Mouse (Mus musculus): ENCODE data around the gene Sema6b.

Sema6b gene

DNA sequence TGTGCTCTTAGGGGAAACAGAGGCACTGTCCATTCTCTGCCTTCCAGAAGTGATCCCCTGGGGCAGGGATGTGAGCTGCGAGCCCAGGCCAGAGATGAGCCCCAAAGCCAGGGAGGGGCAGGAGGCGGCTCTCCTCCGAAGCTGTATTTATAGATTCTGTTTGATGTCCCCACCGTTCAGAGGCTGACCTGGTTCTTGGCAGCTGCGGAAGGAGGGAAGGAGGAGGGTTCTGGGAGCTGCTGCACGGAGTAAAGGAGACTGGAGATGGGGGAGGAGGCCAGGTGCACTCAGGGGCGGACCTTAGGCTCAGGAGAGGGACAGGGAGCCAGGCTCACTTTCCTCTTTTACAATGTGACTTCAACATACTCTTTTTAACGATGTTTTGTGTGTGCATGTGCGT lies 6.0 kb upstream of the Sema6b start:
- no peak for DNase-seq (ENCODE audit: low spot score)

DNA sequence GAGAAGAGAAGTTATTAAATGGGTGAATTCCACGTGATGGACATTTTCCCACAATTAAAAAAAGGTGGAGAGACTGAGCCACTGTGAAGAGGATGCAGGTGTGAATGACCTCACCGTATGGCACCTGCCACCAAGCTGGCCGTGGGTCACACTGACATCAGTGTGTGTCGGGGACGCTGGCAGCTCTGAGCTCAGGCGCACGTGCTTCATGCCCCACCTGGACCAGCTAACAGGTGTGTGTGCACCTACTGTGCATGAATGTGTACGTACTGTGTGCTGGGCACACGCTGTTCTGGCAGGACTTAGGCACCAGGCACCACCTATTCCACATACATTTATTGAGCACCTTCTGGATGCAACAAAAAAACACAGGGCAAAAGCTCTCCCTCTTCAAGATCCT lies 4.4 kb upstream of the Sema6b start:
- DNase-seq (ENCODE audit: low spot score) = no peak

DNA sequence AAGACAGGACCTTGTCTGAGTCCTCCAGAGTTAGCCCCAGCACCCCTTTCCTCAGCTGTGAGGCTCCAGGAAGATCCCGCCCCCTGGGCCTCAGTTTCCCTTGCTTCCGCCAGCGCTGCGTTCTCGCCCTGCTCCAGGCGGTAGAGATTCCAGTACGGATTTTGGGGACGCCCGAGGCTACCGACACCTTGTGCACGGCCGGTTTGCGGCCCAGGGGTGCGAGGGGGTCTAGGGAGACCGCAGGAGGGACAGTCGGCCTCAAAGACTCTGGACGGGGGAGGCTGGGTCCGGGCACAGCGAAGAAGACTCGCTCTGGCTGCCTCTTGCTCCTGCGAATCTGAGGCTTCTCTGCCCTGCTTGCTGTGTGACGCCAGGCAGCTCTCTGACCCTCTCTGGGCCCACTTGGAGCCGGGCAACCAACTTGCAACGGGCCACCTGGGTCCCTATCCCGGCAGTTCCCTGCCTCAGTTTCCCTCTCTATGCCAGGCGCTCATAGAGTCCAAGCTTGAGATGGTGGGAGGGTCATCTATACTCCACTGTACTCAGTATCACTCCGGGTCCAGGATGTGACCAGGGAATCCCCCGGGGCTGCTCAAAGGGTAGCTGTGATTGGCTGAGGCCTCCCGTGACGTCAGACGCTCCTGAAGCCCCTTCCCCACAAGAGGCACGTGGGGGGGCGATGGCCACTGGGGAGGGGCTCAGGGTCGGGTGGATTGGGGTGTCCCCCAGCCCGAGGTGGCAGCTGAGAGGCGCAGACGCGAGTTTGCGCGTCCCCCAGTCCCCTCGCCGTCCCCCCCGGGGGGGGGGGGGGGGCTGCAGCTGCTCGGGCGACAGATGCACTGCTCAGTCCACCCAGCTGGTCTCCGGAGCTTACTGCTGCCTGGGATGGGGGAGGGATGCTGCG lies 1.8 kb upstream of the Sema6b start:
- no peak for DNase-seq (ENCODE audit: low spot score)

- DNase-seq (ENCODE audit: low spot score) = no peak
Observed at GRCm38 (mm10) chr17:56139355-56139754, 788 bp downstream of the Sema6b start.

DNA sequence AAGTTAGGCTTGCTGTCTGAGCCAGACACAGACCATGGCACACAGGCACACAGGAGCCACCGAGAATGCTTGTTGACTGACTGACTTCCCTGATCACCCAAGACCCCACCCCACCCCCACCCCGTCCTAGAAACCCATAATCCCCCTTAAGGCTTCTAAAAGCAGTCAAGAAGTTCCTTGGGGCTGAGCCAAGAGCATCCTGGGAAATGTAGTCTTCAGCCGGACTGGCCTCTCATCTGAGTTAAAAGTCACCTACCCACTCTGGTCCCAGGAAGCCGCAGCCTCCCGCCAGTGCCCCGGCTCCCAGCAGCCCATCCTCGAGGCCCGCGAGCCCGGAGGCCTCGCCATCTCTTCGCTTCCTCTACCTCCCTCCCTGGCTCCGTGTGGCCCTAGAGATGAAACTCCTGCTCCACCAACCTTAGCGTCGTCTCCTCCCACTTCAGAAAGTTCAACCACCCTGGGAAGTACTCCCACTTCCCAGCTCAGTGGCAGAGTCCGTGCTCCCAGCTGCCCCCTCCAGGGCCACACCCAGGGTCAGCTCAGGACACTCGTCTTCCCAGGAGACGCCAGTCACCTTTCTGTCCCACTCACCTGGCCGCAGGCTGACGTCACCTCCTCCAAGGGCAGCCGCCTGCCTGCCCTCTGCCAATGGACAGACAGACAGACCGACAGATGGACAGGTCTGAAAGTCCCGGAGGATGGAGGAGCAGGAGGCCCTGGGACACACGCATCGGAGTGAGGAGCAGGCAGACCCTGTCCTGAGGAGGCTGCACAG lies 2.1 kb downstream of the Sema6b start:
- no peak for DNase-seq (ENCODE audit: low spot score)

- no peak for DNase-seq (ENCODE audit: low spot score)
Observed at GRCm38 (mm10) chr17:56136558-56136957, 3.6 kb downstream of the Sema6b start.

DNA sequence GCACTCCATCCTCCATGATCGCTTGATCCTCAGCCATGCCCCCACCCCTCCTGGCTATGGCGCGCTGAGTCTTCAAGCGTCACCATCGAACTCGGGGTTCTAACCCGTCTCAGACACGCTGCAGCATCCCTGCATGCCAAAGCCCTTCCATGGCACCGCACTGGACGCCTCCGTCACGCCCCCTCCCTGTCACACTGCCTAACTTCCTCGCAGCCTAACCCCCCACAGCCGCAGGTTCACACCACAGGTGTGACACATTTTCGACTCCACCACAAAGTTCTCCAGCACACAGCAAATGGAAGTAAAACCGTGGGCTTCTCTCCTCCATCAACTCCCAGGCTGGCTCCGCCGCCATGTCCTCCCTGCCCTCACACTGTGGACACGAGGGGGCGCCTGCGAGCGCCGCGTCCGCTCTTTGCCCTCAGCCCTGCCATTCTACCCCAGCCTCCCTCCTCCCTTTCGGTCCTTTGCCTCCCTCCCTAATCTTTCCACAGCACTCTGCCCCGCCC lies 5.6 kb downstream of the Sema6b start:
- no peak for DNase-seq (ENCODE audit: low spot score)

GRCm38 (mm10) chr17:56133457-56134363 lies 6.4 kb downstream of the Sema6b start:
- DNase-seq (ENCODE audit: low spot score) = no peak

DNA sequence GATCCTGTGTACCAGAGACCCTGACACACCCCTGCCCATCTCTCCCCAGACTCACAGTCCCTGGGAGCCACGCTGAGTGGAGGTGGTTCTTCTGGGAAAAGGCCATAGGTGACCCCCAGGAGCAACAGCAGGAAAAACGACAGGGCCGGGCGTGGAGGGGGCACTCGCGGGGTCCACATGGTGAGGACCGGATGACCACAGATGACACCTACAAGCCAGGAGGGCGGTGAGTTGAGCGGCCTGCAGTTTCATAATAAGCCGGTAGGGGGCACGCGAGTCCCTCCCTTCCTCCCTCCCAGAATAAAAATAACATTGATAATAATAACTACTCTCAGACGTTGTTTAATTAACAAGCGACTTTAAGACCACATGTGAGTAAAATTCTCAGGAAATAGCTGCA lies 7.5 kb downstream of the Sema6b start:
- no peak for DNase-seq (ENCODE audit: low spot score)

DNA sequence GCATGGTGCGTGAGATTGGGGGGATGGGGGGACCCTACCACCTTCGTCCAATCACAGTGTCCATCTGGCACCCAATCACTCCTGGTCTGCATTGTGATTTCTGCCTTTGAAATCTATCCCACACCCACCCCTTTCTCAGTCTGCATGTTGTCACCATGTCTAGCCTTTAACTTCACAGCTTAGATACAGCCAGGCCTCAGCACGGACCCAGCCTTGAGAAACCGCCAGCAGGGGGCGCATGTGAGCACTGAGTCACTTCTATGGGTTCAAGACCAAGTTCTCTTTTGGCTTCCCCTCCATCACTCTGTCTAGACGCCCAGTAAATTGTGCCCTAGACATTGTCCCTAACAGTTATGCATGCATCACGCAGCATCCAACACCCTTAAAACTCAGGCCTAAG lies 8.3 kb downstream of the Sema6b start:
- no peak for DNase-seq (ENCODE audit: low spot score)

DNA sequence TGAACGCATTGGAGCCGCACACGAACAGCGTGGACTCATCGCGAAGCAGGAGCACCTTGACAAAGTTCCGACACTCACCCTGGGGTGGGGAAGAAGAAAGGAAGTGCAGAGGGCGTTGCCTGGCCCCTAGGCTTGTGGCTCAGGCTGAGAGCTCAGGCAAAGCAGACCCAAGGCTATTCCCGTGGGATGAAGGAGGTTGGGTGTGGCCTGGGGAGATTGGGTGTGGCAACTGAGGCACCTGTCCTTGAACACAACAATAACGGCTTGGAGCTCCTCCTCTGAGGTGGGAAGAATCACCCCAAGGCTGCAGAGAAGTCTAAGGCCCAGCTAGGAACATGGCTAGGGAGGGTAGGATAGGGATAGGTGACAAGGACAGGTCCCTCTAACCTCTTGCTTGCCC lies 9.0 kb downstream of the Sema6b start:
- DNase-seq (ENCODE audit: low spot score) = no peak

GRCm38 (mm10) chr17:56128246-56128645 lies 11.9 kb downstream of the Sema6b start:
- DNase-seq (ENCODE audit: low spot score) = no peak

- DNase-seq (ENCODE audit: low spot score) = no peak
Observed at GRCm38 (mm10) chr17:56126175-56126574, 14.0 kb downstream of the Sema6b start.

- no peak for DNase-seq (ENCODE audit: low spot score)
Observed at GRCm38 (mm10) chr17:56125276-56125630, 14.9 kb downstream of the Sema6b start.

GRCm38 (mm10) chr17:56124377-56125275 lies 15.5 kb downstream of the Sema6b start:
- DNase-seq (ENCODE audit: low spot score) = no peak

DNA sequence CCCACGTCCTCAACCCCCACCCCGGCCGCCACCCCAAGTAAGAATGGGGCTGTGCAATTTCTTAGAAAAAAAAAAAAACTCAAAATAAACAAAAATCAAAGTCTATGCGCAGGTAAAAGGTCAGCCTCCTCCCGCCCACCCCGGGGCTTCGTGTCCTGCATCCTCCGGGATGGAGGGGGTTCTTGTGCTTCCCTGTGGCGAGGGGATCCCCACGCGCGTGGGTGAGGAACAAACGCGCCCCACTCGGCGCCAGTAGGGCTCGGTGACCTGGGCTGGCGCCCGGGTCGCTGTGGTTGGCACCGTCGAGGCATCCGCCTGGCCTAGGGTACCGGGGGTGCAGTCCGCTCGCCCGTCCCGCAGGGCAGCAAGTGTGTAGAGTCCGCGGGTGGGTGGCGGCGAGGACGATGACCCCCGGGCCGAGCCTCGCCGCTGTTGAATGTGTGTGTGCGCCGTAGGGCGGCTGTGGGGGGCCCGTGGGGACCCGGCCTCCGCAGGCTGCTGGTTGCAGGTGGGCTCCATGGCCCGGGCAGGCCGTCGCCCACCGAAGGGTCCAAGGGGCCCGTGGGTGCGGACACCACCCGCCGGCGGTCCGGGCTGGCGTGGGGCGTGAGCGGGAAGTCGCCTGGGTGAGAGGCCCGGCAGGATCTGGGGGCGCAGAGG lies 16.3 kb downstream of the Sema6b start:
- DNase-seq (ENCODE audit: low spot score) = no peak

- DNase-seq (ENCODE audit: low spot score) = no peak
Observed at GRCm38 (mm10) chr17:56123161-56123560, 17.0 kb downstream of the Sema6b start.

DNA sequence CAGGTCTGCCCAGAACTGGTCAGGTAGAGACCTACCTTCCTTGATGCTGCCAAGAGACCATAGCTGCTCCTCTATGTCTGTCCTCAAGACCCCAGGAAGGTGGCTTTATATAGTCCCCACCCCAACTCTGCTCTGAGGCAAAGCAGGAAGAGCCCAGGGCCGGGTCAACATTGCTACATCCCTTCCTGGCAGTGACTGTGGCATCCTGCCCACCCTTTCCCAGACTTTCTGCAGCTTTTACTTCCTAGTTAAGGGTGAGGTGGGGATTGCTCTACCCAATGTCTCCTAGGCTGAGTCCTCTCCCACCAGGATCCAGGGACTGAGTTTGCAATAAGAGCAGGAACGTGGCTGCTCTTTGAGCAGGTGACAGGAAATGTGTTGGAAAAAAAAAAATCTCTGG lies 18.3 kb downstream of the Sema6b start, which contains the start of gene Lrg1:
Gene Lrg1, minus strand, starts transcription at position 176 of the 400 bp plus-strand sequence.
- DNase-seq (ENCODE audit: low spot score) = no peak

DNA sequence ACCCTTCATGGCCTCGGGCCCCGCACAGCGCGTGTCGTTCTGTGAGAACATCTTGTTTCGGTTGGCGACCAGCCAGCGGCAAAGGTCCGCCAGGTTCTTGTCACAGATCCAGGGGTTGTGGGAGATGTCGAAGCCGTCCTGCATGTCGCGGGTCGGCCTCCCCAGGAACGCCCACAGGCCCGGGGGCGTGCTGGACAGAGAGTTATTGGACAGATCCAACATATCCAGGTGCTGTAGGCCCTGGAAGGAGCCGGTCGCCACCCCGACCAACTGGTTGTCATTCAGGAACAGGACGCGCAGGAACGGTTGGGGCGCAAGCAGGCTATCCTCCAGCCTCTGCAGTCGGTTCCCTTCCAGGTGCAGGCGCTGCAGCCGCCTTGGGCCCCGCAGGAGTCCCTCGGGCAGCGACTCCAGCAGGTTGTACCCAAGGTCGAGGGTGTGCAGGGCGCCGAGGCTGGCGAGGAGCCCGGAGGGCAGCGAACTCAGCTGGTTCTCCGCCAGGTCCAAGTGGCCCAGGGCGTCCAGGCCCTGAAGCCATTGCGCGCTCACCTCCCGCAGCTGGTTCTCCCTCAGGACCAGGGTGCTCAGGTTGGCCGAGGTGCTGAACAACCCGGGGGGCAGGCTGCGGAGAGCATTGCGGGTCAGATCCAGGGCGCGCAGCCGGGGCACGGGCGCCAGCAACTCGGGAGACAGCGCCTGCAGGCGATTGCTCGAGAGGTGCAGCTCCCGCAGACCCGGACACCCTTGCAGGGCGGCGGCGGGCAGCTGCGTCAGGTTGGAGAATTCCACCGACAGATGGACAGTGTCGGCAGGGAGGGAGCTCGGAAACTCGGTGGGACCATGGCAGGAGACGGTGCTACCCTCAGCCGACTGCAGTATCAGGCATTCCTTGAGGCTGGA lies 19.9 kb downstream of the Sema6b start:
- peak; percentile 52 for DNase-seq (ENCODE audit: low spot score)
